Mouse (Mus musculus) retina, adult 2 months (tissue): ENCODE measurements around the gene Ankrd34c.

Experiments
- DNase-seq: peaks from one replicate; pipeline ENCODE4 v3.0.0-alpha.2; 2012; ENCODE audit warnings: low read depth, low spot score

Ankrd34c gene

GRCm38 (mm10) chr9:89678974-89679373 lies 59.3 kb downstream of the Ankrd34c start:
- peak; percentile 8 for DNase-seq
